Mouse (Mus musculus): ENCODE data around the gene Acy3. TPM values are rescaled to one million over a fixed set of nuclear protein-coding genes. Genes with fewer than 3 reads are reported as not detected.
"Not testable (repeated sequence)": the region's sequence is repeated elsewhere in the genome, so short reads cannot be mapped to it uniquely, and the experiment has no call there.

Gene Acy3
- 9.5 and 10.3 TPM in 2 replicates for polyA plus RNA-seq (2016; fragmentation: Nextera tagmentation; extraction: Ambion mirVana)

GRCm38 (mm10) chr19:3986334-3986733 is at the start of gene Acy3:
Acy3 (plus strand) TSS chr19:3986570.
- H3K9me3 ChIP-seq: no peaks in the 10 kb centered on the region
- H3K27ac ChIP-seq: peak within 1 kb of the TSS; percentile 80
- H3K4me1 ChIP-seq: peaks cover 66% of the 10 kb centered on the region
- 0 out of 2 replicates have a peak, but pooled peaks cover 6% of the 10 kb centered on the region for H3K27me3 ChIP-seq (ENCODE audit: insufficient read depth, poor library complexity, severe bottlenecking)
- peak; percentile 86 for DNase-seq (ENCODE audit: low spot score)
- H3K36me3 ChIP-seq: no peaks in the 10 kb centered on the region
- H3K4me3 ChIP-seq: peak within 1 kb of the TSS; percentile 20; the same call in 1 of the 2 replicates
- WGBS: 17% methylated on average over 8 of the region's 8 CpGs

GRCm38 (mm10) chr19:3942315-3942714 is 44.1 kb upstream of the Acy3 start:
- Histone ChIP-seq H3K27ac (no peak overlapping the region), H3K36me3 (no peaks in the 10 kb centered on the region), H3K9me3 (no peaks in the 10 kb centered on the region), H3K27me3 (ENCODE audit: insufficient read depth, poor library complexity, severe bottlenecking) (peaks cover 29% of the 10 kb centered on the region), H3K4me1 (peaks cover 11% of the 10 kb centered on the region), H3K4me3 (no peak overlapping the region)
- no peak for DNase-seq (ENCODE audit: low spot score)
- 74% methylated on average over 7 of the region's 7 CpGs for WGBS

DNA sequence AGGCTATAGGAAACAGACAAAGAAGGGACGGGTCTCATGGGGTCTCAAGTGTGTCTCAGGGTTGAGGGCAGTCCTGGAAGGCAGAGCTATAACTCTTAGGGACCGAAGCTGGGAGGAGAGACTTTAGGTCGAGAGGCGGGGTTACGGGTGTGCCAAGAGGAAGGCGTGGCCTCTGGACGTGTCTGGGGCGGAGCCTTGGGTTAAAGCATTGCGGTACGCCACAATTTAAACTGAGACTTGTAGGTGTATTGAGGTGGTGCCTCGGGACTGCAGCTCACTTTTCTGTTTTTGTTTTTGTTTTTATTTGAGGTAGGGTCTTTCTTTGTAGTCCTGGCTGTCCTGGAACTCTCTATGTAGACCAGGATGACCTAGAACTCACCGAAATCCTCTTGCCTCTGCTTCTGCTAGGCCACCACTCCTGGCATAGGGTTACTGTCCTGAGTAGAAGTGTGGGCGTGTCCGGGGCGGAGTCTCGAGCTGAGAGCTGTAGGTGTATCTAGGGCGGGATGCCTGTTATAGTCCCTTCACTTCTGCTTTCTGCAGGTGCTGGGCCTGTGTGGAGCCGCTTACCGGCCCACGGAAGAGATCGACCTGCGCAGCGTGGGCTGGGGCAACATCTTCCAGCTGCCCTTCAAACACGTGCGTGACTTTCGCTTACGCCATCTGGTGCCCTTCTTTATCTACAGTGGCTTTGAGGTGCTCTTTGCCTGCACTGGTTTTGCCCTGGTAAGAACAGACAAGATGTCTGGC is 43.2 kb upstream of the Acy3 start:
- H3K27ac ChIP-seq: no peak overlapping the region
- DNase-seq (ENCODE audit: low spot score): no peak
- H3K27me3 ChIP-seq (ENCODE audit: insufficient read depth, poor library complexity, severe bottlenecking): peaks cover 36% of the 10 kb centered on the region
- no peaks in the 10 kb centered on the region for H3K36me3 ChIP-seq
- H3K4me3 ChIP-seq: peak overlapping the region; percentile 13
- peaks cover 11% of the 10 kb centered on the region for H3K4me1 ChIP-seq
- no peaks in the 10 kb centered on the region for H3K9me3 ChIP-seq
- WGBS: 17% methylated on average over 27 of the region's 27 CpGs

DNA sequence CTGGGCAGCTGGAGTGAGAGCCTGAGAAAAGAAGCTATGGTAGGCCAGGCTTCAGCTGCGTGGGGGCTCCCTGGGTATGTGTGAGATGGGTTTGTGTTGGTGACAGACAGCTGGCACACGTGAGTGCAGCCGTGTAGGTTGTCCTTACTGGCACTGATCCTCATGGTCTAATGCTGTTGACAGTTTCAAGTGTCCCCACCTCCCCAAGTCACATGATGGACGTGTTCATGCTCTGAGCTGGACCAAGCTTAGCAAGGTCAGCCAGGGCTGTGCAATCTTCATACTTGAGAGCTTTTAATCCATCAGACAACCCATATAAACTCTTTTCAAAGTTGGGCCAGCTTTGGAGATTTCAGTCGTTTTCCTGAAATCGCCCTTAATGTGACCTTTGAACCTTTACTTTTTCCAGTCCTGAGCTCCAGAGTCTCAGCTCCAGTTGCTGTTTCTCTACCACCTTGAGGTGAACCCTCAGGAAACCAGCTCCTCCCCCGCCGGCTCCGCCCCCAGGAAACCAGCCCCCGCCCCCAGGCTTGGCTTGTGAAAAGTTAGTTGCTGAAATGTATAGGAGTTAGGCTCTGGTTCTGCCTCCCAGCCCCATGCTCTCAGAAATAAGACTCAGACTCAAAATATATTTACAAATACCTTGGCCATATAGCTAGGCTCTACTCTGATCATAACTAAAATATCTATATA is 40.4 kb upstream of the Acy3 start:
- H3K36me3 ChIP-seq: no peaks in the 10 kb centered on the region
- no peak overlapping the region for H3K4me3 ChIP-seq
- peaks cover 11% of the 10 kb centered on the region for H3K4me1 ChIP-seq
- 24% methylated on average over 10 of the region's 10 CpGs for WGBS
- no peak for DNase-seq (ENCODE audit: low spot score)
- no peak overlapping the region for H3K27ac ChIP-seq
- H3K27me3 ChIP-seq (ENCODE audit: insufficient read depth, poor library complexity, severe bottlenecking): peaks cover 45% of the 10 kb centered on the region
- H3K9me3 ChIP-seq: no peaks in the 10 kb centered on the region

DNA sequence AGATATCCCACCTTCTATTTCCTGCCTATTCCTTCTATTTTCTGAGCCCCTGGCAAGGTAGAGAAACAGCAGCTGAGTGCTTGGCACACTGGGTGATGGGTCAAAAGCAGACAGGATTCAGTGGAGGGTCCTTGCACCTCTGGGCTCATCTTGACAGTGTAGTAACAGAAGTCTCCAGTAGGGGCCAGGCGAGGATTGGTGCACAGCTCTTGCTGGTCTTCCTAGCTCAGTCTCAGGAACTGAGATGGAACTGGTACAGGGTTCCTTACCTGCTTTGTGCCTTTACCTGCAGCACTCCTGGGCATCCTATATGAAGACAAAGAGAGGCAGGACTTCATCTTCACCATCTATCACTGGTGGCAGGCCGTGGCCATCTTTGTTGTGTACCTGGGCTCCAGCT is 39.7 kb upstream of the Acy3 start:
- H3K27ac ChIP-seq: no peak overlapping the region
- WGBS: 9% methylated on average over 2 of the region's 2 CpGs
- H3K27me3 ChIP-seq (ENCODE audit: insufficient read depth, poor library complexity, severe bottlenecking): peaks cover 42% of the 10 kb centered on the region
- H3K9me3 ChIP-seq: no peaks in the 10 kb centered on the region
- H3K4me1 ChIP-seq: peaks cover 11% of the 10 kb centered on the region
- H3K4me3 ChIP-seq: no peak overlapping the region
- no peaks in the 10 kb centered on the region for H3K36me3 ChIP-seq
- no peak for DNase-seq (ENCODE audit: low spot score)

GRCm38 (mm10) chr19:3947813-3948212 is 38.6 kb upstream of the Acy3 start:
- no peak for DNase-seq (ENCODE audit: low spot score)
- no peak overlapping the region for H3K27ac ChIP-seq
- H3K27me3 ChIP-seq (ENCODE audit: insufficient read depth, poor library complexity, severe bottlenecking): peaks cover 31% of the 10 kb centered on the region
- WGBS: 68% methylated on average over 3 of the region's 3 CpGs
- H3K9me3 ChIP-seq: no peaks in the 10 kb centered on the region
- H3K4me3 ChIP-seq: no peak overlapping the region
- no peaks in the 10 kb centered on the region for H3K36me3 ChIP-seq
- H3K4me1 ChIP-seq: peaks cover 11% of the 10 kb centered on the region

DNA sequence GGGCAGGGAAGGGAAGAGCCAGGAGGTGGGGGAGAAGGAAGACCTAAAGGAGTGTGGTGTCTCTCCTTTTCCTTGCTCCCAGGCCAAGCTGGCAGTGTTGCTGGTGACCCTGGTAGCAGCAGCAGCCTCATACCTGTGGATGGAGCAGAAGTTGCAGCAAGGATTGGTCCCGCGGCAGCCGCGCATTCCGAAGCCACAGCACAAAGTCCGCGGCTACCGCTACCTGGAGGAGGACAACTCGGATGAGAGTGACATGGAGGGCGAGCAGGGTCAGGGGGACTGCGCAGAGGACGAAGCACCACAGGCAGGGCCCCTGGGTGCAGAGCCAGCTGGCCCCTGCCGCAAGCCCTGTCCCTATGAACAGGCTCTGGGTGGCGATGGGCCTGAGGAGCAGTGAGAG is 37.8 kb upstream of the Acy3 start:
- peaks cover 7% of the 10 kb centered on the region for H3K4me1 ChIP-seq
- no peak overlapping the region for H3K27ac ChIP-seq
- no peaks in the 10 kb centered on the region for H3K9me3 ChIP-seq
- no peaks in the 10 kb centered on the region for H3K36me3 ChIP-seq
- H3K4me3 ChIP-seq: no peak overlapping the region
- WGBS: 63% methylated on average over 14 of the region's 14 CpGs
- peaks cover 28% of the 10 kb centered on the region for H3K27me3 ChIP-seq (ENCODE audit: insufficient read depth, poor library complexity, severe bottlenecking)
- no peak for DNase-seq (ENCODE audit: low spot score)

- WGBS: 74% methylated on average over 3 of the region's 3 CpGs
- H3K27ac ChIP-seq: no peak overlapping the region
- H3K9me3 ChIP-seq: no peaks in the 10 kb centered on the region
- DNase-seq (ENCODE audit: low spot score): no peak
- no peaks in the 10 kb centered on the region for H3K36me3 ChIP-seq
- H3K4me1 ChIP-seq: peaks cover 13% of the 10 kb centered on the region
- H3K4me3 ChIP-seq: no peak overlapping the region
- H3K27me3 ChIP-seq (ENCODE audit: insufficient read depth, poor library complexity, severe bottlenecking): peaks cover 17% of the 10 kb centered on the region; the same call in 1 of the 2 replicates
Measured at GRCm38 (mm10) chr19:3950331-3950730, 36.0 kb upstream of the Acy3 start.

DNA sequence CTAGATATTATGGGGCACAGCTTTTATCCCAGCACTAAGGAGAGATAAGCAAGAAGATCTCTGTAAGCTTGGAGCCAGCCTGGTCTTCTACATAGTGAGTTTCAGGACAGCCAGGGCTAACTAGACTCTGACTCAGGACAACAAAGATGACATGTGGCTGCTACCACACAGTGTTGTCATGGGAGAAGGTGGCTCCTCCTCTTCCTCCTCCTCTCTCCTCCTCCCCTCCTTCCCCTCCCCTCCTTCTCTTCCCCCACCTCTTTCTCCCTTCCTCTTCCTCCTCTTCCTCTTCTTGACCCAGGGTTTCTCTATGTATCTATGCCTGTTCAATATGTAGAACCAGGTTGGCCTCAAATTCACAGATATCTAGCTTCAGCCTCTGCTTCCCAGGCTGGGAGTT is 34.9 kb upstream of the Acy3 start:
- H3K27ac ChIP-seq: no peak overlapping the region
- no peaks in the 10 kb centered on the region for H3K9me3 ChIP-seq
- peaks cover 21% of the 10 kb centered on the region; the same call in 1 of the 2 replicates for H3K27me3 ChIP-seq (ENCODE audit: insufficient read depth, poor library complexity, severe bottlenecking)
- DNase-seq (ENCODE audit: low spot score): no peak
- no peak overlapping the region for H3K4me3 ChIP-seq
- H3K4me1 ChIP-seq: peaks cover 14% of the 10 kb centered on the region
- H3K36me3 ChIP-seq: no peaks in the 10 kb centered on the region

GRCm38 (mm10) chr19:3952099-3952498 is 34.3 kb upstream of the Acy3 start:
- Histone ChIP-seq H3K36me3 (no peaks in the 10 kb centered on the region), H3K9me3 (no peaks in the 10 kb centered on the region), H3K4me1 (peaks cover 14% of the 10 kb centered on the region), H3K27me3 (ENCODE audit: insufficient read depth, poor library complexity, severe bottlenecking) (peaks cover 21% of the 10 kb centered on the region; the same call in 1 of the 2 replicates), H3K4me3 (no peak overlapping the region), H3K27ac (no peak overlapping the region)
- DNase-seq (ENCODE audit: low spot score): no peak
- 43% methylated on average over 1 of the region's 1 CpGs for WGBS

DNA sequence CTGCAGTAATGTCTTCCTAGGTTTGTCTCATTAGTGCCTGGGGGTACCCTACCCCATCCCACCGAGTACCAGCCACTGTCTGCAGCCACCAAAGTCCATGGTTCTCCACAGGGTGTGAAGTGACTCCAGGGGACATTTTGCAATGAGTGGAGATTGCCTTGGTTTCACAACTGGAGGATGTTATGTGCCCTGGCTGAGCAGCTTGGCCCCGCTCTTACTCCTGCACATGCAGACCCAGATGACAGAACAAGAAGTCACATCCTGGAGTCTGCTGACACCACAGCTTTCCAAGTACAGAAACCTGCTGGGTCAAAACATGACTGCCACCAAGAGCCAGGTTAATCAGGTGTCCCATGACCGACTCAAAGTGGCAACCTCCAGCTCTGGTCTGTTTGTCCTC is 31.3 kb upstream of the Acy3 start:
- Histone ChIP-seq H3K27ac (no peak overlapping the region), H3K36me3 (no peaks in the 10 kb centered on the region), H3K4me3 (no peak overlapping the region), H3K27me3 (ENCODE audit: insufficient read depth, poor library complexity, severe bottlenecking) (0 out of 2 replicates have a peak, but pooled peaks cover 7% of the 10 kb centered on the region), H3K9me3 (no peaks in the 10 kb centered on the region), H3K4me1 (peaks cover 14% of the 10 kb centered on the region)
- DNase-seq (ENCODE audit: low spot score): no peak
- WGBS: 79% methylated on average over 3 of the region's 3 CpGs

DNA sequence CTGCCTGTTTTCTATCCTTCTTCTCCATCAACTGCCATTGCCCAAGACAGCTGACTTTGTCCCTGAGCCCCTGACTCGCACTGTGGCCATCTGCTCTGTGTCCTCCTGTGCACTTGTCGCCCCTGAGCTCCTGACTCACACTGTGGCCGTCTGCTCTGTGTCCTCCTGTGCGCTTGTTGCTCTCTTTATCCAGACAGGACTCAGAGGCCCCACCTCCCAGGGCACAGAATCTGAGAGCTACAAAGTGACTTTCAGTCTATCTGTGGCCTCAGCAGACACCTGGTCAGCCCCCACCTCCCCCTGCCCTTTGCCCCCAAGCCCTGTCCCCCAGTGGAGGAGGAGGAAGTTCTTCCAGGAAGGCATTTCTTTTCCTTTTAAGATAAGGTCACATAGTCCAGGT is 30.6 kb upstream of the Acy3 start:
- 26% methylated on average over 4 of the region's 4 CpGs for WGBS
- DNase-seq (ENCODE audit: low spot score): no peak
- 0 out of 2 replicates have a peak overlapping the region, but pooled peaks have one; percentile 36 for H3K27ac ChIP-seq

GRCm38 (mm10) chr19:3957296-3958036 is 28.9 kb upstream of the Acy3 start:
- H3K27me3 ChIP-seq (ENCODE audit: insufficient read depth, poor library complexity, severe bottlenecking); H3K27ac ChIP-seq; H3K4me3 ChIP-seq; DNase-seq (ENCODE audit: low spot score); H3K36me3 ChIP-seq; H3K9me3 ChIP-seq: not testable (repeated sequence)
- peaks cover 14% of the 10 kb centered on the region for H3K4me1 ChIP-seq
- 65% methylated on average over 5 of the region's 5 CpGs for WGBS

More for the DNA sequence above, 30.6 kb upstream of the Acy3 start:
- Histone ChIP-seq H3K27me3 (ENCODE audit: insufficient read depth, poor library complexity, severe bottlenecking) (0 out of 2 replicates have a peak, but pooled peaks cover 7% of the 10 kb centered on the region), H3K36me3 (no peaks in the 10 kb centered on the region), H3K9me3 (no peaks in the 10 kb centered on the region), H3K4me1 (peaks cover 14% of the 10 kb centered on the region), H3K4me3 (no peak overlapping the region)
